Mouse (Mus musculus) natural killer cell, adult 2 months (primary cell): Measurements from ENCODE around the gene Klhl23.
A peak's percentile ranks its signal among the peaks of the same experiment; 100 is the strongest.

Experiments
- DNase-seq, 2 experiments: peaks; one replicate each; pipeline ENCODE4 v3.0.0; 2022; ENCODE audit warnings: low spot score in 2 of 2

Klhl23 gene

DNA sequence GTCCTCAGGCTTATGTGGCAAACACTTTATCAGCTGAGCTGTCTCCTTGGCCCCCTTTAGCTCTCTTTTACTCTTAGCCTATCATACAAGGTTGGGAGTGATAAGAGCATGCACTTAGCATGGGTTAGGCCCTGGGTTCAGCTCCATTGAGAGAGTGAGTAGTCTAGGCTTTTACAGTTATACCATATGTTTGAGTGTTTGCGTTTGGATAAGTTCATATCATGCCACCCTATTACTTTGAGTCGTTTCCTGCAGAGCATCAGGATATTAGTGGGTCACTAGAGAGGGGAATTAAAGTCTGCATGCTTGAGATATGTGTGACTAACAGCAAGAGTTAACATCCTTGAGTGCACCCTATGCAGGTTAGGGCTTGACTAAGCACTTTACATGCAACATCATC, 7.9 kb downstream of the Klhl23 start:
- no peak for DNase-seq

DNA sequence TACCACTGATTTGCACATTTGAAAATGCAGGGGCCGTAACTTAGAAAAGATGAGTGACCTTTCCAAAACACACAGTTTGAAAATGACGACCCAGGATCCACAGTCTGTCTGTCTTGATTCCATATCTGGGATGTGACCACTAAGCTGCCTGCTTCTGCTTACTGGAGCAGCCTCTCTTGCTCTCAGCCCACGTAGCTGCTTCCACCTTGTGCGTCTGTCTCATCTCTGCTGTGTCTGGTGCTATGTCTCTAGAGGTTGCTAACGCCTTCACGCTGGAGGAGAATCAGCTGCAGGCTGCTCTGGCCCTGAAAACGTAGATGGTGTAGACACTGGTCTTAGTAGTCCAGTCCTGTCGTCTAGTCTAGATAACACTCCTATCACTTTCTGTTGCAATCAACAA, 8.4 kb downstream of the Klhl23 start:
- no peak for DNase-seq

DNA sequence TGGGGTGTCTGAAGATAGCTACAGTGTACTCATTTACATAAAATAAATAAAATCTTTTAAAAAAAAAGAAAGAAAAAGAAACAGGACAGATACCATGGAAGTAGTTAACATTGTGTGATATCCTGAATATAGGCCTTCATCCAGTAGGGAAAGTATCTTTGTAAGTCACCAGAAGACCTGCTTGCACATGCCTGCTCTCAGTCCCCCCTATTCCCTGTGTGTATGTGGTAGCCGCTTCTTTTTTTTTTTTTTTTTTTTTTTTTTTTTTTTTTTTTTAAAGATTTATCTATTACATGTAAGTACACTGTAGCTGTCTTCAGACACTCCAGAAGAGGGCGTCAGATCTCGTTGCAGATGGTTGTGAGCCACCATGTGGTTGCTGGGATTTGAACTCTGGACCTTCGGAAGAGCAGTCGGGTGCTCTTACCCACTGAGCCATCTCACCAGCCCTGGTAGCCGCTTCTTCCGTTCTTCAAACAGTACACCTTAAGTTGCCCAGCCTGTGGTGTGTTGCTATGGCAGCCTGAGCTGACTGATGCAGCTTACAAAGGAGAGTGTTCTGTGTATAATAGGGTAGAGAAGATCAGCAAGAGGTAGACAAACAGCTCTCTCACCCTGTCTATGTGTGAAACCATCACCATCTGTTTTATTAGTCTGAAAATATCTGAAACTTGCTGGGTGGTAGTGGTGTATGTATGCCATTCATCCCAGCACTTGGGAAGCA, 15.7 kb downstream of the Klhl23 start:
- DNase-seq, result no peak

- DNase-seq, result no peak
Measured at GRCm38 (mm10) chr2:69837996-69838395, 16.3 kb downstream of the Klhl23 start.

GRCm38 (mm10) chr2:69838707-69839106, 17.0 kb downstream of the Klhl23 start:
- DNase-seq, result no peak

- no peak for DNase-seq
Measured at GRCm38 (mm10) chr2:69840261-69840660, 18.5 kb downstream of the Klhl23 start.

GRCm38 (mm10) chr2:69849215-69849614, 27.5 kb downstream of the Klhl23 start:
- DNase-seq, result no peak

DNA sequence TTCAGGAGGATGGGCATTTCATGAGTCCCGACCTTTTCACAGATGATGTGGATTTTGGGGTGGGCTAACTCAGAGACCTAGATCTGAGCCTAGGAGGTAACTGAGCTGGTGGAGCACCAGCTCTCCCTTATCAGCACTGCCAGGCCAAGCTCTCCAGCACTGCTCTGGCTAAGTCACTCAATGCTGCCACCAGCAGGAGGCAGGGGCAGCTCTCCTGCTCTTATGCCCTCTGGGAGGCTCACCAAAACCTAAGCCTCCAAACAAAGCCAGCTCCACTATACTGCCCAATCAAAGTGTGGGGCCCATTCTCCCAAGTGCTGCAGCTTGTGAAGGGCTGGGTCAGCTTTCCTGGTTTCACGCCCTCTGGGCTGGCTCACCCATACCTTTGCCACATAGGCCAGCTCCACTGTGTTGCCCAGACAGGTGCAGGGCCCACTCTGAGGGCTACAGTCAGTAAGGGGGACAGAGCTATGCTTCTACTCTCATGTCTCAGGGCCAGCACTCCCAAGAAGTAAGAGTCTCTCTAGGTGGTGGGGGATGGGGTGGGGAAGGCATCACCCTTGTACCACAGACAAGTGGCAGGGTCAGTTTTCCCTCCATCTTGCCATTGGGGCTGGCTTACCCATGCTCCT, 29.8 kb downstream of the Klhl23 start:
- no peak for DNase-seq

DNA sequence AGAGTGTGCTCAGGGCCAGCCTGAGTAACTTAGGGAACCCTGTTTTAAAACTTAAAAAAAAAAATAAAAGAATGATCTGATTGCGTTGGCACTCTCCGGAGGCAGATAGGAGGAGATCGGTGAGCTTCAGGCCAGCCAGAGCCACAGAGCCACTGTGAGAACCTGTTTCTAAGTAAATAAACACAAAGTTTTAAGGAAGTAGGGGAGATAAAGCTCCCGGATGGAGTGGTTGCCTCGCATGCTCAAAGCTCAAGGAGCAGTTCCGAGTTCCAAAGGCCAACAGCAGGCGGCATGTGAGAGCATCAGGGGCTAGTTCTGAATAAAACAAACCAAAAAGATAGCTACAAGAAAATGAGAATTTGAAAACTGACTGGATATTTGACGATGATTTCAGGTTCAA, 34.6 kb downstream of the Klhl23 start:
- DNase-seq, result no peak

- DNase-seq, result no peak
Measured at GRCm38 (mm10) chr2:69857882-69858281, 36.1 kb downstream of the Klhl23 start.

DNA sequence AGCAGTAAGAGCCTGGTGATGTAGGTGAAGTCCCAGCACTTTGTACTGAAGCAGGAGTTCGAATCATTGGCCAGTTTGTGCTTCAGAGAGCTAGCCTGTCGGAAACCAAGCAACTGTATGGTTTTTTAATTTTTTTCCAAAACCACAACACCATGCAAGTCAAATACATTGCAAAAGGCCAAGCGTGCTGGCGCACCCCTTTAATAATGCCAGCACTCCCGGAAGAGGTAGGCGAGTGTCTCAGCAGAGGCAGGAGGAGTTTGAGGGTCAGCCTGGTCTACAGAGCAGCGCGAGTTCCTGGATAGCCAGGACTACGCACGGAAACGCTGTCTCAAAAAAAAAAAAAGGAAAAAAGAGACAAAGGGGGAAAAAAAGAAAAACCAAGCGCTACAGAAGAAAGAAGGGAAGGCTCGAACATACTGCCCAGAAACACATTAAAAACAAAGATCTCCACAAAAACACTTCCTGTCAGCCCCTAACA, 39.3 kb downstream of the Klhl23 start:
- peak; percentile 23 to 26 for DNase-seq

- peak; percentile 86 to 92 for DNase-seq
Measured at GRCm38 (mm10) chr2:69861485-69862091, 39.8 kb downstream of the Klhl23 start, which contains the start of gene Ssb. TSS of gene Ssb (plus strand) at chr2:69861562.

GRCm38 (mm10) chr2:69862117-69862657, 40.4 kb downstream of the Klhl23 start:
- no peak for DNase-seq

GRCm38 (mm10) chr2:69883990-69884391, 62.2 kb downstream of the Klhl23 start:
- peak; percentile 14 to 28 for DNase-seq

DNA sequence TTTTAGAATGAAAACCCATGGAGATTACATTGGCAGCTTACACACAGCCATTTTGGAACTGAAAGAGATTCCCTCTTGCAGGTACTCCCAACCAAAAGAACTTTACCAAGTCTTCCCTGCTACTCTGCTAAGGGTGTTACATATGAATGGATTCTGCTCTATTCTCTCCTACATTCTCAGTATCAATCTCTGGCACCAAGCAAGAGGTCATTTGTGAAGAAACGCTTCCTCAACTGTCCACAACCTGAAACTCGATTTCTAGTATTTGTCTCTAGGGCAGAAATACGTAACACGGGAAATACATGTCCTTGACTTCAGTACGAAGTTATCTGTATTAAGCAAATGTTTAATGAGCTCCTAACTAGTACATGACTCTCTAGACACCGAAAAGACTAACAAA, 62.8 kb downstream of the Klhl23 start:
- DNase-seq, result no peak

DNA sequence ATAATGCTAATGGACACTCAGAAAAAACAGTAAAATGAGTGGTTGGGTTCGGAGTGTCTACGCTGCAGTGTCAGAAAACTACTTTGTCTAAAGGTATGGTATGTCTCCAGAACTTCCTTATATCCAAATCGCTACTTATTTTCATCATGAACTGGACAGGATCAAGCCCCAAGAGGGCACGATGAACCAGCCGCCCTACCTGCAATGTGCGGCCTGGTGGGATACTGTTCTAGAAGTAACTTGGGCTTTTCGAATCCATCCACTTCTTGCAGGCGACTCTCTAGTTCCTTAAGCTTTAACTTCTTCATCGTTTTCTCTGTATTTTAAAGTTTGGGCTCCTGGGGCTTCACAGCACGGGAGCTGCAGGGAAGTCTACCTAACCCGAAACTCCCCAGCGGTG, 63.3 kb downstream of the Klhl23 start:
- no peak for DNase-seq

DNA sequence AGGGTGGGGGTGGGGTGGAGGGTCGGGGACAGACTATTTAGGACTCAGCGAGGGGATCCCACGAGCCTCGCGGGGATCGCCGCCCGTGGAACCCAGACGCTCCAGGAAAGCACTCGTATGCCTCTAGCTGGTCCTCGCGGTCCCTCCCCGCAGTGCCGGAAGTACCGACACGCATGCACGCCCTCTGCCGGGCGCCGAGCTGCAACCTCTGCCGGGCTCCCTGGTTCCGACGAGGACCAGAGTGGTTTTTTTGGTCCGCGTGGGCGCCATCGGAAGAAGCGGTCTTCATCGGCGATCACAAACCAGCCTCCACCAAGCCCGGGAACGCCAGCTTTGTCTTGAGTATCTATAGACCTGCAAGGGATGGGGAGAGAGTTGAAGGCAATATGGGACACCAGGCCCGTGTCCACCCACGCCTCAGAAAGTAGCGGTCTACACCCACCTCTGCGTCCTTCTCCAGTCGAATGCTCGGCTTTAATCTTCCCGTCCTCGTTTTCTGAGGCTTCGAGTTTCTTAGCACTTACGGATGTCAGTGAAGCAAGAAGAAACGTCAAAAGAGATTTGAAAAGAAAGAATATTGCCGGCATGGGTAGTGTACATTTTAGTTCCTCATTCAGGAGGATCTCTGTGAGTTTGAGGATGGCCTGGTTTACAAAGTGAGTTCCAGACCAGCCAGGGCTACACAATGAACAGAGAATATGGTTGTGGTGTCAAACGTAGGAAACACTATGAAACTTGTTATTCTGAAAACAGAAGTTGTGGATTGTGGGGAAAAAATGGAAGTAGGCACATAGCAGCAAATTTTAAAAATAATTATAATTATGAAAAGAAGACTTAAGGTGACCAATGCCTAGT, 63.9 kb downstream of the Klhl23 start, which contains the start of gene Mettl5:
Mettl5 (minus strand) TSS at position 165 of the 855 bp plus-strand sequence.
- peak; percentile 79 to 87 for DNase-seq
